Mouse (Mus musculus) CH12.LX (cell line): ENCODE measurements around the gene 2510002D24Rik. TPM values are rescaled to one million over a fixed set of nuclear protein-coding genes. Genes with fewer than 3 reads are reported as not detected.

ENCODE experiments used
- DNase-seq: peaks from one replicate; pipeline ENCODE4 v3.0.0-alpha.2; 2013; ENCODE audit errors: extremely low read depth
- H3K27ac ChIP-seq: 2 replicates; pipeline ENCODE4 v1.5.1; 2012; ENCODE audit warnings: low read depth, mild to moderate bottlenecking, control low read depth, moderate library complexity; ENCODE audit not compliant: insufficient read depth
- H3K27me3 ChIP-seq: replicated peaks from 2 replicates; pipeline ENCODE3; 2012; ENCODE audit warnings: inconsistent platforms
- H3K36me3 ChIP-seq, 2 experiments: replicated peaks in 1 of 2; 2 replicates each; pipeline versions ENCODE3 to v1.6.1; 2012; ENCODE audit warnings: inconsistent platforms in 1 of 2, low read length in 1 of 2, mild to moderate bottlenecking in 1 of 2, mixed read lengths in 1 of 2, moderate library complexity in 1 of 2; ENCODE audit not compliant: control insufficient read depth in 1 of 2, insufficient read depth in 1 of 2
- H3K4me1 ChIP-seq, 2 experiments: 2 replicates each; pipeline ENCODE4 v1.6.1; 2012; ENCODE audit warnings: inconsistent platforms in 1 of 2, moderate library complexity in 1 of 2; ENCODE audit not compliant: insufficient read depth in 2 of 2, control insufficient read depth in 1 of 2
- H3K4me2 ChIP-seq: 2 replicates; pipeline ENCODE4 v1.6.1; 2012; ENCODE audit warnings: low read depth, mild to moderate bottlenecking, control low read depth; ENCODE audit not compliant: poor library complexity, insufficient read depth, severe bottlenecking
- H3K4me3 ChIP-seq, 3 experiments: fragments of 150-350 bp in 1 of 3; sonication (generic) in 1 of 3; replicated peaks in 1 of 3; 2 replicates each; pipeline versions ENCODE3 to v1.5.1; 2011 to 2012; ENCODE audit warnings: low read depth in 2 of 3, low read length in 2 of 3, mild to moderate bottlenecking in 2 of 3, moderate library complexity in 2 of 3, control low read depth in 1 of 3, improper control_type of control experiment in 1 of 3, inconsistent platforms in 1 of 3, mixed read lengths in 1 of 3; ENCODE audit not compliant: poor library complexity in 1 of 3
- H3K79me2 ChIP-seq: replicated peaks from 2 replicates; pipeline ENCODE4 v1.6.1; 2012; ENCODE audit warnings: mild to moderate bottlenecking, moderate library complexity; ENCODE audit not compliant: control insufficient read depth, poor library complexity, insufficient read depth, severe bottlenecking; ENCODE audit errors: extremely low read depth
- H3K9ac ChIP-seq: 2 replicates; pipeline ENCODE4 v1.6.1; 2012; ENCODE audit warnings: low read depth, mild to moderate bottlenecking, control low read depth, moderate library complexity; ENCODE audit not compliant: insufficient read depth
- H3K9me3 ChIP-seq: replicated peaks from 2 replicates; pipeline ENCODE3; 2012; ENCODE audit warnings: low read length, inconsistent platforms, mixed read lengths
- BHLHE40 ChIP-seq: IDR thresholded peaks from 2 replicates; pipeline ENCODE4 v1.6.1; 2011; ENCODE audit warnings: mild to moderate bottlenecking, low read depth, low read length, improper control_type of control experiment
- CHD1 ChIP-seq: IDR thresholded peaks from 2 replicates; pipeline ENCODE4 v1.6.1; 2012; ENCODE audit warnings: low read depth, low read length, improper control_type of control experiment, inconsistent platforms
- CTCF ChIP-seq, 2 experiments: IDR thresholded peaks in 1 of 2; conservative IDR thresholded peaks in 1 of 2; 2 replicates each; pipeline ENCODE4 v1.5.1; 2011 to 2012; ENCODE audit warnings: low read depth in 2 of 2, low read length in 2 of 2, improper control_type of control experiment in 1 of 2, inconsistent platforms in 1 of 2, mild to moderate bottlenecking in 1 of 2, moderate library complexity in 1 of 2
- E2F4 ChIP-seq: IDR thresholded peaks from 2 replicates; pipeline ENCODE4 v1.6.1; 2011; ENCODE audit warnings: low read depth, low read length, improper control_type of control experiment; ENCODE audit not compliant: insufficient replicate concordance
- ETS1 ChIP-seq: conservative IDR thresholded peaks from 2 replicates; pipeline ENCODE4 v1.6.1; 2012; ENCODE audit warnings: low read depth, mild to moderate bottlenecking, inconsistent platforms, low read length, improper control_type of control experiment, moderate library complexity
- GABPA ChIP-seq: IDR thresholded peaks from 2 replicates; pipeline ENCODE4 v1.6.1; 2012; ENCODE audit warnings: low read depth, low read length, improper control_type of control experiment, inconsistent platforms; ENCODE audit not compliant: insufficient replicate concordance
- HCFC1 ChIP-seq: IDR thresholded peaks from 2 replicates; pipeline ENCODE4 v1.6.1; 2012; ENCODE audit warnings: low read depth, mild to moderate bottlenecking, inconsistent platforms, low read length, improper control_type of control experiment
- IRF4 ChIP-seq: IDR thresholded peaks from 2 replicates; pipeline ENCODE4 v1.6.1; 2014; ENCODE audit warnings: low read depth, mild to moderate bottlenecking, inconsistent platforms, low read length, improper control_type of control experiment
- JUN ChIP-seq: IDR thresholded peaks from 2 replicates; pipeline ENCODE4 v1.6.1; 2011; ENCODE audit warnings: low read depth, mild to moderate bottlenecking, low read length, improper control_type of control experiment, moderate library complexity; ENCODE audit not compliant: insufficient read depth
- JUND ChIP-seq: conservative IDR thresholded peaks from 2 replicates; pipeline ENCODE4 v1.6.1; 2011; ENCODE audit warnings: low read depth, low read length, improper control_type of control experiment
- KAT2A ChIP-seq: IDR thresholded peaks from 2 replicates; pipeline ENCODE4 v1.6.1; 2012; ENCODE audit warnings: low read length, improper control_type of control experiment, inconsistent platforms; ENCODE audit not compliant: insufficient replicate concordance
- MAFK ChIP-seq: IDR thresholded peaks from 2 replicates; pipeline ENCODE4 v1.6.1; 2011; ENCODE audit warnings: low read length, improper control_type of control experiment; ENCODE audit not compliant: insufficient replicate concordance
- MAX ChIP-seq: IDR thresholded peaks from 2 replicates; pipeline ENCODE4 v1.6.1; 2011; ENCODE audit warnings: low read length, improper control_type of control experiment
- MAZ ChIP-seq: IDR thresholded peaks from 2 replicates; pipeline ENCODE4 v1.6.1; 2012; ENCODE audit warnings: low read depth, mild to moderate bottlenecking, inconsistent platforms, low read length, improper control_type of control experiment, moderate library complexity
- MEF2A ChIP-seq: IDR thresholded peaks from 2 replicates; pipeline ENCODE4 v1.6.1; 2014; ENCODE audit warnings: low read depth, mild to moderate bottlenecking, inconsistent platforms, low read length, improper control_type of control experiment, borderline replicate concordance
- MXI1 ChIP-seq: IDR thresholded peaks from 2 replicates; pipeline ENCODE4 v1.6.1; 2011; ENCODE audit warnings: mild to moderate bottlenecking, low read depth, low read length, improper control_type of control experiment
- MYC ChIP-seq: IDR thresholded peaks from 2 replicates; pipeline ENCODE4 v1.6.1; 2011; ENCODE audit warnings: low read depth, mild to moderate bottlenecking, improper control_type of control experiment, low read length
- NELFE ChIP-seq: IDR thresholded peaks from 2 replicates; pipeline ENCODE4 v1.6.1; 2011; ENCODE audit warnings: low read depth, low read length, improper control_type of control experiment
- NRF1 ChIP-seq: IDR thresholded peaks from 2 replicates; pipeline ENCODE4 v1.6.1; 2014; ENCODE audit warnings: low read depth, mild to moderate bottlenecking, inconsistent platforms, low read length, improper control_type of control experiment, moderate library complexity
- POLR2A ChIP-seq: IDR thresholded peaks from 2 replicates; pipeline ENCODE4 v1.6.1; 2011; ENCODE audit warnings: low read depth, mild to moderate bottlenecking, improper control_type of control experiment, low read length
- POLR2AphosphoS2 ChIP-seq: IDR thresholded peaks from 2 replicates; pipeline ENCODE4 v1.6.1; 2011; ENCODE audit warnings: low read depth, low read length, improper control_type of control experiment
- RAD21 ChIP-seq: IDR thresholded peaks from 2 replicates; pipeline ENCODE4 v1.6.1; 2011; ENCODE audit warnings: low read depth, mild to moderate bottlenecking, low read length, improper control_type of control experiment, moderate library complexity
- RCOR1 ChIP-seq: conservative IDR thresholded peaks from 2 replicates; pipeline ENCODE4 v1.6.1; 2012; ENCODE audit warnings: low read depth, mild to moderate bottlenecking, inconsistent platforms, low read length, improper control_type of control experiment
- SIN3A ChIP-seq: IDR thresholded peaks from 2 replicates; pipeline ENCODE4 v1.6.1; 2012; ENCODE audit warnings: low read length, improper control_type of control experiment, inconsistent platforms
- SMC3 ChIP-seq: IDR thresholded peaks from 2 replicates; pipeline ENCODE4 v1.6.1; 2011; ENCODE audit warnings: low read depth, low read length, improper control_type of control experiment
- TBP ChIP-seq: conservative IDR thresholded peaks from 2 replicates; pipeline ENCODE4 v1.6.1; 2011; ENCODE audit warnings: low read depth, low read length, improper control_type of control experiment
- TCF12 ChIP-seq: IDR thresholded peaks from 2 replicates; pipeline ENCODE4 v1.6.1; 2014; ENCODE audit warnings: low read depth, mild to moderate bottlenecking, inconsistent platforms, low read length, improper control_type of control experiment
- USF1 ChIP-seq: IDR thresholded peaks from 2 replicates; pipeline ENCODE4 v1.6.1; 2014; ENCODE audit warnings: low read depth, mild to moderate bottlenecking, inconsistent platforms, low read length, improper control_type of control experiment
- USF2 ChIP-seq: conservative IDR thresholded peaks from 2 replicates; pipeline ENCODE4 v1.6.1; 2011; ENCODE audit warnings: low read depth, low read length, improper control_type of control experiment
- ZC3H11A ChIP-seq: IDR thresholded peaks from 2 replicates; pipeline ENCODE4 v1.6.1; 2012; ENCODE audit warnings: low read depth, mild to moderate bottlenecking, inconsistent platforms, low read length, improper control_type of control experiment
- ZKSCAN1 ChIP-seq: IDR thresholded peaks from 2 replicates; pipeline ENCODE4 v1.6.1; 2012; ENCODE audit warnings: low read depth, inconsistent platforms, low read length, improper control_type of control experiment, borderline replicate concordance
- ZMIZ1 ChIP-seq: IDR thresholded peaks from 2 replicates; pipeline ENCODE4 v1.6.1; 2012; ENCODE audit warnings: low read depth, mild to moderate bottlenecking, inconsistent platforms, low read length, improper control_type of control experiment
- ZNF384 ChIP-seq: IDR thresholded peaks from 2 replicates; pipeline ENCODE4 v1.6.1; 2012; ENCODE audit warnings: low read depth, low read length, improper control_type of control experiment, inconsistent platforms
- dilution Hi-C: fragments of 300-500 bp; cut with MboI; formaldehyde crosslinking; loops from 2 replicates; pipeline ENCODE4 v1.14.3; 2020; ENCODE audit warnings: low sequenced_read_pairs; ENCODE audit not compliant: extremely low pct_unique_long_range_greater_than_20kb, extremely low pct_ligation_motif_present
- in situ Hi-C: fragments of 300-500 bp; cut with MboI; formaldehyde crosslinking; loops from 3 replicates; pipeline ENCODE4 v1.14.3; 2019; ENCODE audit warnings: low sequenced_read_pairs, low pct_ligation_motif_present, low pct_unique_long_range_greater_than_20kb, mixed read lengths
- polyA plus RNA-seq: library from polyadenylated mRNA; unstranded; fragments of >175 nt; gene quantifications from 2 replicates; pipeline ENCODE4 v1.2.1, GENCODE M21; 2012; ENCODE audit warnings: low read depth; ENCODE audit not compliant: insufficient read length
- total RNA-seq, 2 experiments: library from RNA; depleted of rRNA; stranded (reverse); fragments of 300-350 nt in 1 of 2; fragments of >200 nt in 1 of 2; gene quantifications; 2 replicates each; pipeline ENCODE4 v1.2.3; 2012 to 2014

The 2510002D24Rik gene
- total and polyA plus RNA-seq, 3 experiments, result 66.2 to 84.9 (median 78.0) TPM

GRCm38 (mm10) chr16:18812385-18812910, 23.9 kb upstream of the 2510002D24Rik start:
- DNase-seq, result no peak
- Histone ChIP-seq H3K27me3 (no peaks in the 10 kb centered on the region), H3K79me2 (peaks cover 45% of the 10 kb centered on the region)

GRCm38 (mm10) chr16:18822356-18822755, 14.0 kb upstream of the 2510002D24Rik start:
- H3K4me3 ChIP-seq, result no peak overlapping the region
- dilution Hi-C loops, result no loop called here
- no peak overlapping the region for H3K4me2 ChIP-seq
- no peak for DNase-seq
- H3K9ac ChIP-seq, result no peak overlapping the region
- H3K79me2 ChIP-seq, result no peaks in the 10 kb centered on the region
- no peaks in the 10 kb centered on the region for H3K27me3 ChIP-seq
- H3K4me1 ChIP-seq, result no peaks in the 10 kb centered on the region
- TF ChIP-seq MAFK (no peak), NRF1 (no peak), POLR2AphosphoS2 (no peak), JUN (no peak), MEF2A (no peak), TBP (no peak), NELFE (no peak), JUND (no peak), HCFC1 (no peak), IRF4 (no peak), MAX (no peak), BHLHE40 (no peak), USF2 (no peak)
- TF ChIP-seq, all 38 proteins: peak for 0
- H3K9me3 ChIP-seq, result no peaks in the 10 kb centered on the region
- in situ Hi-C loops, result no loop called here
- peaks cover 88 to 98% of the 10 kb centered on the region in 2 experiments for H3K36me3 ChIP-seq
- H3K27ac ChIP-seq, result no peak overlapping the region

More at GRCm38 (mm10) chr16:18812385-18812910, 23.9 kb upstream of the 2510002D24Rik start:
- Histone ChIP-seq H3K9ac (peak overlapping the region; percentile 77), H3K9me3 (no peaks in the 10 kb centered on the region)
- dilution Hi-C loops (no loop called here), in situ Hi-C loops (no loop called here)
- TF ChIP-seq KAT2A (no peak), E2F4 (no peak), SMC3 (no peak), CHD1 (no peak), USF1 (no peak), POLR2A (no peak), MAX (peak; percentile 38; the same call in 1 of the 2 replicates), POLR2AphosphoS2 (no peak), MAZ (no peak), TCF12 (no peak), RAD21 (no peak), SIN3A (no peak), ZNF384 (no peak), RCOR1 (no peak), MXI1 (peak; percentile 56; the same call in 1 of the 2 replicates), CTCF (conservative IDR thresholded peaks at IDR 0.05 in 1 of 2, IDR thresholded peaks at IDR 0.05 in 1 of 2; ENCODE audit: low read depth in 2 of 2, low read length in 2 of 2) (no peak), IRF4 (peak; percentile 29; the same call in 1 of the 2 replicates), ZMIZ1 (no peak), MYC (0 out of 2 replicates have a peak, but pooled peaks have one; percentile 31), MEF2A (0 out of 2 replicates have a peak, but pooled peaks have one; percentile 25), GABPA (no peak), ZC3H11A (no peak), JUN (no peak), ETS1 (no peak), ZKSCAN1 (no peak), TBP (no peak), NELFE (peak; percentile 83)
- TF ChIP-seq, all 38 proteins: peak for 6
- H3K4me3 ChIP-seq, result peak overlapping the region; percentile 64 to 99 (median 94)
- peaks cover 8 to 27% of the 10 kb centered on the region in 2 experiments for H3K4me1 ChIP-seq
- H3K36me3 ChIP-seq, result peaks cover 46 to 69% of the 10 kb centered on the region in 2 experiments
- H3K27ac ChIP-seq, result peak overlapping the region; percentile 26
- H3K4me2 ChIP-seq, result peak overlapping the region; percentile 74; the same call in 1 of the 2 replicates
